Mouse (Mus musculus): ENCODE results near the gene D630045J12Rik.
A peak's percentile ranks its signal among the peaks of the same experiment; 100 is the strongest.

D630045J12Rik gene

GRCm38 (mm10) chr6:38242295-38242830, 11.4 kb downstream of the D630045J12Rik start:
- DNase-seq (ENCODE audit: low spot score) = no peak

GRCm38 (mm10) chr6:38241508-38241907, 12.3 kb downstream of the D630045J12Rik start:
- DNase-seq (ENCODE audit: low spot score) = no peak

GRCm38 (mm10) chr6:38240618-38241017, 13.2 kb downstream of the D630045J12Rik start:
- DNase-seq (ENCODE audit: low spot score) = no peak

GRCm38 (mm10) chr6:38238382-38238781, 15.4 kb downstream of the D630045J12Rik start:
- no peak for DNase-seq (ENCODE audit: low spot score)

GRCm38 (mm10) chr6:38235991-38236658, 17.7 kb downstream of the D630045J12Rik start:
- DNase-seq (ENCODE audit: low spot score) = no peak

- DNase-seq (ENCODE audit: low spot score) = no peak
These were observed 20.0 kb downstream of the D630045J12Rik start for GRCm38 (mm10) chr6:38233803-38234202.

GRCm38 (mm10) chr6:38232917-38233316, 20.9 kb downstream of the D630045J12Rik start:
- no peak for DNase-seq (ENCODE audit: low spot score)

- DNase-seq (ENCODE audit: low spot score) = no peak
These were observed 21.8 kb downstream of the D630045J12Rik start for GRCm38 (mm10) chr6:38231994-38232393.

- DNase-seq (ENCODE audit: low spot score) = peak; percentile 44
These were observed 29.7 kb downstream of the D630045J12Rik start for GRCm38 (mm10) chr6:38224079-38224478.

GRCm38 (mm10) chr6:38219261-38219660, 34.5 kb downstream of the D630045J12Rik start:
- DNase-seq (ENCODE audit: low spot score) = no peak

GRCm38 (mm10) chr6:38215448-38216110, 38.2 kb downstream of the D630045J12Rik start:
- no peak for DNase-seq (ENCODE audit: low spot score)

GRCm38 (mm10) chr6:38207621-38208020, 46.2 kb downstream of the D630045J12Rik start:
- no peak for DNase-seq (ENCODE audit: low spot score)

GRCm38 (mm10) chr6:38206941-38207531, 46.8 kb downstream of the D630045J12Rik start:
- peak; percentile 78 for DNase-seq (ENCODE audit: low spot score)

GRCm38 (mm10) chr6:38205375-38205774, 48.4 kb downstream of the D630045J12Rik start:
- DNase-seq (ENCODE audit: low spot score) = no peak

- no peak for DNase-seq (ENCODE audit: low spot score)
These were observed 50.0 kb downstream of the D630045J12Rik start for GRCm38 (mm10) chr6:38203820-38204219.

- DNase-seq (ENCODE audit: low spot score) = no peak
These were observed 51.0 kb downstream of the D630045J12Rik start for GRCm38 (mm10) chr6:38202816-38203215.

- no peak for DNase-seq (ENCODE audit: low spot score)
These were observed 52.3 kb downstream of the D630045J12Rik start for GRCm38 (mm10) chr6:38201495-38201894.

- no peak for DNase-seq (ENCODE audit: low spot score)
These were observed 54.2 kb downstream of the D630045J12Rik start for GRCm38 (mm10) chr6:38199599-38199998.

- no peak for DNase-seq (ENCODE audit: low spot score)
These were observed 55.1 kb downstream of the D630045J12Rik start for GRCm38 (mm10) chr6:38198727-38199126.

GRCm38 (mm10) chr6:38196266-38197189, 57.3 kb downstream of the D630045J12Rik start:
- no peak for DNase-seq (ENCODE audit: low spot score)

GRCm38 (mm10) chr6:38195306-38195705, 58.5 kb downstream of the D630045J12Rik start:
- DNase-seq (ENCODE audit: low spot score) = no peak

- DNase-seq (ENCODE audit: low spot score) = no peak
These were observed 59.8 kb downstream of the D630045J12Rik start for GRCm38 (mm10) chr6:38194046-38194445.

Data from embryo, embryonic 10.5 days (tissue).